Mouse (Mus musculus) heart, postnatal 36 days (tissue): ENCODE measurements around the gene Srp54c. TPM values are rescaled to one million over a fixed set of nuclear protein-coding genes. Genes with fewer than 3 reads are reported as not detected.

Experiments
- DNase-seq, 2 experiments: peaks; one replicate each; pipeline ENCODE4 v3.0.0; 2021 to 2022
- intact Hi-C: fragments of 180-260 bp; cut with DNase I; formaldehyde crosslinking; loops from one replicate; pipeline ENCODE4 v1.15.1; 2025
- total RNA-seq, 2 experiments: library from RNA; stranded (reverse); gene quantifications; 2 replicates each; pipeline ENCODE4 v1.2.3; 2021

The Srp54c gene
- total RNA-seq, 2 experiments from 2014 or later, result 29.9 to 30.0 TPM

GRCm38 (mm10) chr12:55308731-55309130 is 78.8 kb downstream of the Srp54c start:
- intact Hi-C loops, result loop anchor here (10.0 kb wide), 1 partner anchor 614 kb away; the partner anchor contains the start of gene Eapp
- DNase-seq, result no peak

- no peak for DNase-seq
- intact Hi-C loops, result loop anchor here (10.0 kb wide), 1 partner anchor 615 kb away; the partner anchor contains the start of gene Eapp
Measured at GRCm38 (mm10) chr12:55309501-55309900, 79.5 kb downstream of the Srp54c start.

GRCm38 (mm10) chr12:55311841-55312240 is 81.9 kb downstream of the Srp54c start:
- DNase-seq, result no peak
- intact Hi-C loops, result loop anchor here (5.0 kb wide), 1 partner anchor 520 kb away; no protein-coding TSS in a partner anchor

Other genes with a start within 250 kb of the Srp54c start
- gene Gm20403, start 243.6 kb upstream of the Srp54c start, total RNA-seq, result not detected
- 10 to 100 TPM in 1 of 2 experiments, 1 to 10 TPM in 1; 8.9 to 14.3 TPM for gene Baz1a, start 215.8 kb upstream of the Srp54c start, total RNA-seq
- gene 2700097O09Rik, start 150.1 kb upstream of the Srp54c start, total RNA-seq, result 1 to 10 TPM; 9.2 to 9.6 TPM
- gene Srp54a, start 149.9 kb upstream of the Srp54c start, total RNA-seq, result 10 to 100 TPM; 93.0 to 93.9 TPM
- gene Fam177a, start 105.7 kb upstream of the Srp54c start, total RNA-seq, result 1 to 10 TPM; 7.3 to 7.9 TPM
- gene Srp54b, start 75.1 kb upstream of the Srp54c start, total RNA-seq, result 10 to 100 TPM; 40.7 to 51.8 TPM
- 1 to 10 TPM; 8.4 to 8.5 TPM for gene 1700047I17Rik2, start 30.6 kb upstream of the Srp54c start, total RNA-seq
- 10 to 100 TPM in 1 of 2 experiments, 1 to 10 TPM in 1; 10.0 to 12.0 TPM for gene 1110008L16Rik, start 69.4 kb downstream of the Srp54c start, total RNA-seq
- 10 to 100 TPM in 1 of 2 experiments, 1 to 10 TPM in 1; 8.9 to 10.4 TPM for gene Ppp2r3c, start 72.8 kb downstream of the Srp54c start, total RNA-seq
- 100 to 1,000 TPM; 162 to 167 TPM for gene Psma6, start 154.1 kb downstream of the Srp54c start, total RNA-seq